Mouse (Mus musculus): Measurements from ENCODE around the gene Rita1. TPM values are rescaled to one million over a fixed set of nuclear protein-coding genes. Genes with fewer than 3 reads are reported as not detected.

The Rita1 gene
- total and polyA plus RNA-seq, 3 experiments: 18.1 to 22.1 TPM; not detected in 1

DNA sequence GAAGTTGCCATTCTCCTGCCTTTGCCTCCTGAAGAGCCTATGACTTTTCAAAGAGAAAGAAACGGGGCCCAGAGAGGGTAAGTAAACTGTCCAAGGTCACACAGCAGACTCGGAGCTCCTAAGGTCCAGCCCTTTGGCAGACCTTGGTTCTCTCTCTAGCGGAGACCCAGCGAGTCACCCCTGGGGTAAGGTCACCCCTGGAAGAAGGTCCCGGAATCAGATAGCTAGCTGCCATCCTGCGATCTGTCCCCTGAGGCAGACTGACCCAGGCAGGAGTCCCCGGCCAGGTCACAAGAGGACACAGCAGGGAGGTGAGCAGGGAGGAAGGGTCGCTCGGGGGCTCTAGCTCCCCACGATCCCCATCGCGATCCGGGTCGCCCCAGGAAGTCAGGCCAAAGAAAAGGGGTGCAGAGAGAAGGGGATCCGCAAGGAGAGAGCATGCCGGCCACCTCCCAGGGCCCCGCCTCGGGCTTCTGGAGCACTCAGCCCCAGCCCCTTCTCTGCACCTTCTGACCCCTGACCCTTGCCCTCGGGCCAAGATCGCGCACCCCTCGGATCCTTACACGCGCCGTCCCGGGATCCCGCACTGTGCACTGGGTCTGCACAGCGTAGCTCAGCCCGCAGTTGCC, 24.3 kb downstream of the Rita1 start:
- Histone ChIP-seq H3K4me3 (ENCODE audit: control insufficient read depth in 1 of 2, insufficient read depth in 1 of 2, low read depth in 2 of 2, low read length in 2 of 2) (peak overlapping the region; percentile 58 to 94), H3K9ac (ENCODE audit: control insufficient read depth, low read depth, low read length, poor library complexity, severe bottlenecking) (peak overlapping the region; percentile 69), H3K27ac (ENCODE audit: control insufficient read depth, low read depth, low read length) (peak overlapping the region; percentile 52), H3K4me1 (ENCODE audit: control insufficient read depth in 1 of 2, insufficient read depth in 2 of 2, low read length in 2 of 2) (peaks cover 6 to 28% of the 10 kb centered on the region in 2 experiments), H3K9me3 (replicated peaks; ENCODE audit: insufficient read depth, low read length) (no peaks in the 10 kb centered on the region), H3K79me2 (ENCODE audit: control insufficient read depth, insufficient read depth, low read length, poor library complexity) (peaks cover 5% of the 10 kb centered on the region), H3K27me3 (ENCODE audit: control insufficient read depth in 1 of 2, insufficient read depth in 2 of 2, low read length in 2 of 2) (no peaks in the 10 kb centered on the region), H3K36me3 (ENCODE audit: control insufficient read depth in 1 of 2, insufficient read depth in 2 of 2, low read length in 2 of 2) (peaks cover 0 to 14% of the 10 kb centered on the region in 2 experiments; a peak in 2 of 4 replicates)
- no peak for DNase-seq (ENCODE audit: low read depth, low spot score)
- TF ChIP-seq NELFE (IDR thresholded peaks at IDR 0.05; ENCODE audit: low read depth, low read length): peak; percentile 84; the same call in 1 of the 2 replicates
- TF ChIP-seq TAL1 (IDR thresholded peaks at IDR 0.05; ENCODE audit: low read length): no peak
- TF ChIP-seq UBTF (IDR thresholded peaks at IDR 0.05; ENCODE audit: borderline replicate concordance, insufficient read depth, low read depth, low read length): 0 out of 2 replicates have a peak, but pooled peaks have one; percentile 63
- TF ChIP-seq MAZ (IDR thresholded peaks at IDR 0.05; ENCODE audit: low read depth, low read length): 0 out of 2 replicates have a peak, but pooled peaks have one; percentile 7
- TF ChIP-seq E2F4 (IDR thresholded peaks at IDR 0.05; ENCODE audit: borderline replicate concordance, low read depth, low read length): 0 out of 2 replicates have a peak, but pooled peaks have one; percentile 1

DNA sequence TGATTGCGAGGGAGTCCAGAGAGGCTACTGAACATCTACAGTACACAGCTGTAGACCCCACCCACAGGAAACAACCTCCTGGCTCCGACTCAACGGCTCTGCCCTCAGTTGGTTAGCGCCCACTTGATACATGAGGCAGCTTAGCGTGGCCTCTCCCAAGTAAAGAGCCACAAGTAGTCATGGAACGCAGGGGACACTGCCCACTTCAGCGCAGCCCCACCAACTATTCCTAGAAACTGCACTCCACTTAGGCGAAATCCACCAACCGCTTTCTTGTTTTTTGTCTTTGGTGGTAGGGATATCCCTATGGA, 24.8 kb downstream of the Rita1 start:
- Histone ChIP-seq H3K4me3 (ENCODE audit: control insufficient read depth in 1 of 2, insufficient read depth in 1 of 2, low read depth in 2 of 2, low read length in 2 of 2) (peak overlapping the region; percentile 58 to 94), H3K4me1 (ENCODE audit: control insufficient read depth in 1 of 2, insufficient read depth in 2 of 2, low read length in 2 of 2) (peaks cover 6 to 24% of the 10 kb centered on the region in 2 experiments), H3K36me3 (ENCODE audit: control insufficient read depth in 1 of 2, insufficient read depth in 2 of 2, low read length in 2 of 2) (peaks cover 0 to 11% of the 10 kb centered on the region in 2 experiments; a peak in 2 of 4 replicates), H3K79me2 (ENCODE audit: control insufficient read depth, insufficient read depth, low read length, poor library complexity) (peaks cover 5% of the 10 kb centered on the region), H3K27me3 (ENCODE audit: control insufficient read depth in 1 of 2, insufficient read depth in 2 of 2, low read length in 2 of 2) (no peaks in the 10 kb centered on the region), H3K9me3 (replicated peaks; ENCODE audit: insufficient read depth, low read length) (no peaks in the 10 kb centered on the region), H3K9ac (ENCODE audit: control insufficient read depth, low read depth, low read length, poor library complexity, severe bottlenecking) (peak overlapping the region; percentile 69), H3K27ac (ENCODE audit: control insufficient read depth, low read depth, low read length) (peak overlapping the region; percentile 52)
- DNase-seq (ENCODE audit: low read depth, low spot score): peak; percentile 80
- TF ChIP-seq USF2 (IDR thresholded peaks at IDR 0.05; ENCODE audit: borderline replicate concordance in 1 of 2, insufficient read depth in 1 of 2, low read depth in 1 of 2, low read length in 2 of 2): no peak
- no peak for TF ChIP-seq JUND (IDR thresholded peaks at IDR 0.05; ENCODE audit: low read depth, low read length)
- TF ChIP-seq USF1 (IDR thresholded peaks at IDR 0.05; ENCODE audit: low read depth, low read length): no peak
- TF ChIP-seq GATA1 (IDR thresholded peaks at IDR 0.05; ENCODE audit: low read depth, low read length): no peak
- peak; percentile 62; the same call in 1 of the 2 replicates for TF ChIP-seq SIN3A (IDR thresholded peaks at IDR 0.05; ENCODE audit: low read length)
- TF ChIP-seq MAX (IDR thresholded peaks at IDR 0.05; ENCODE audit: low read length): peak; percentile 14; the same call in 1 of the 2 replicates
- TF ChIP-seq RCOR1 (IDR thresholded peaks at IDR 0.05; ENCODE audit: low read depth, low read length): no peak
- TF ChIP-seq TCF12 (IDR thresholded peaks at IDR 0.05; ENCODE audit: low read depth, low read length): peak; percentile 24; the same call in 1 of the 2 replicates
- TF ChIP-seq EP300 (IDR thresholded peaks at IDR 0.05; ENCODE audit: low read depth in 1 of 2, low read length in 2 of 2): peak in 1 of 2 experiments; percentile 48; a peak in 1 of 4 replicates
- TF ChIP-seq TAL1 (IDR thresholded peaks at IDR 0.05; ENCODE audit: low read length): no peak
- no peak for TF ChIP-seq CHD2 (IDR thresholded peaks at IDR 0.05; ENCODE audit: low read length)
- TF ChIP-seq MAZ (IDR thresholded peaks at IDR 0.05; ENCODE audit: low read depth, low read length): 0 out of 2 replicates have a peak, but pooled peaks have one; percentile 13
- no peak for TF ChIP-seq MYC (IDR thresholded peaks at IDR 0.05; ENCODE audit: low read depth, low read length)
- TF ChIP-seq GABPA (IDR thresholded peaks at IDR 0.05; ENCODE audit: low read depth, low read length): no peak
- TF ChIP-seq ZNF384 (IDR thresholded peaks at IDR 0.05; ENCODE audit: low read depth, low read length): no peak
- TF ChIP-seq NRF1 (IDR thresholded peaks at IDR 0.05; ENCODE audit: insufficient read depth, low read depth, low read length, poor library complexity, severe bottlenecking): no peak
- TF ChIP-seq ETS1 (IDR thresholded peaks at IDR 0.05; ENCODE audit: low read depth, low read length): peak; percentile 55; the same call in 1 of the 2 replicates
- TF ChIP-seq POLR2A (IDR thresholded peaks at IDR 0.05; ENCODE audit: control insufficient read depth in 1 of 2, insufficient read depth in 1 of 2, low read depth in 1 of 2, low read length in 2 of 2, poor library complexity in 1 of 2): peak; percentile 31 to 65; a peak in 2 of 4 replicates
- TF ChIP-seq TBP (IDR thresholded peaks at IDR 0.05; ENCODE audit: low read depth, low read length): 0 out of 2 replicates have a peak, but pooled peaks have one; percentile 52
- no peak for TF ChIP-seq RAD21 (IDR thresholded peaks at IDR 0.05; ENCODE audit: low read depth, low read length)
- no peak for TF ChIP-seq UBTF (IDR thresholded peaks at IDR 0.05; ENCODE audit: borderline replicate concordance, insufficient read depth, low read depth, low read length)
- no peak for TF ChIP-seq POLR2AphosphoS5 (IDR thresholded peaks at IDR 0.05; ENCODE audit: borderline replicate concordance, low read depth, low read length)
- TF ChIP-seq CTCF (IDR thresholded peaks at IDR 0.05 in 2 of 3, conservative IDR thresholded peaks at IDR 0.05 in 1 of 3; ENCODE audit: control insufficient read depth in 1 of 3, insufficient read depth in 1 of 3, low read depth in 2 of 3, low read length in 3 of 3, poor library complexity in 1 of 3, severe bottlenecking in 1 of 3): no peak
- no peak for TF ChIP-seq SMC3 (IDR thresholded peaks at IDR 0.05; ENCODE audit: low read depth, low read length)
- no peak for TF ChIP-seq ELF1 (IDR thresholded peaks at IDR 0.05; ENCODE audit: low read depth, low read length)
- peak; percentile 53 for TF ChIP-seq MXI1 (IDR thresholded peaks at IDR 0.05; ENCODE audit: low read depth, low read length)
- no peak for TF ChIP-seq MAFK (IDR thresholded peaks at IDR 0.05; ENCODE audit: borderline replicate concordance, low read depth, low read length)
- TF ChIP-seq ZC3H11A (IDR thresholded peaks at IDR 0.05; ENCODE audit: low read depth, low read length): no peak
